Mouse (Mus musculus): ENCODE data around the gene Mgat4b. TPM values are rescaled to one million over a fixed set of nuclear protein-coding genes. Genes with fewer than 3 reads are reported as not detected.

Mgat4b gene
- polyA plus RNA-seq, 1 experiment, result not detected

DNA sequence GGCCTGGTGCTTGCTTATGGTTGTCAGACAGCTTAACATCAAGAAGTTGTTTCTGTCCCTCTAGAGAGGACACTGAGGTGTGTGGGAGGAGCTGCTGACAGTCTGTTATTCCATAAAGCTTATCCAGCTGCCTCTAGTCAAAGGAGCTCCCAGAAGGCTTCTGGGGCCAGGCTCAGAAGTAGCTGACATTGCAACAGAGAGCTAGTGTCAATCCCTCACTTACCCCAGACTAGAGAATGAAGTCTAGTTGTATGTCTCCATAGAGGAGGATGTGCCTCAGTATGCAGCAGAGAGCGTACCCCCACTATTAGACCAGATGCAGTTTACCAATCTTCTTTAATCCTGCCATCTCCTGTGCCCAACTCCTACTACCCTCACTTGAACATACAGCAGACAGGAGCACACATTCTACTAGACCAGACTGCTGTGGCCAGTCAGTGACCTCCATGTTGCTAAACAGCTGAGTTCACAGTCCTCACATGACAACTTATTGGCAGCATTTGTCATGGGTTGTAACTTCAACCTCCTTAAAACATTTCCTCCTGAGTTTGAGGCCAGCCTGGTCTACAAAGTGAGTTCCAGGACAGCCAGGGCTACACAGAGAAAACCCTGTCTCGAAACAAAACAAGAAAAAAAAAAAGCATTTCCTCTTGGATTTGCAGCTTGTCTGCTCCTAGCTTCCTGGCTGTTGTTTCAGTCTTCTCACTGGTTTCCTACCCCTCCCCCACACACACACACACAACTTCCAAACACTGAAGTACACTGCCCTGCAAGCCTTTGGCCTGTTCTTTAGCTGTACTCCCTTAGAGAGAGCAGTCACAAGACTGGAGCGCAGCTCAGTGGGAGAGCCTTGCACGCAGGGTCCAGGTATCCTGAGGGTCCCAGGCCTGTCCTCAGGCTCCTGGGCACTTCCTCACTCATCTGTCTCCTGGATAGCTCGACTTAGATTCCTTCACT is 31.9 kb upstream of the Mgat4b start:
- TF ChIP-seq CTCF (IDR thresholded peaks at IDR 0.05; ENCODE audit: insufficient read depth, low read depth, low read length) (no peak), POLR2A (IDR thresholded peaks at IDR 0.05; ENCODE audit: insufficient read depth, low read depth, low read length) (no peak)
- H3K4me3 ChIP-seq (ENCODE audit: insufficient read depth, low read depth, low read length), result no peak overlapping the region
- H3K4me1 ChIP-seq (ENCODE audit: control insufficient read depth, insufficient read depth, low read length), result no peaks in the 10 kb centered on the region
- WGBS, result 85% methylated on average over 5 of the region's 5 CpGs
- H3K27ac ChIP-seq (ENCODE audit: insufficient read depth, low read depth, low read length), result no peak overlapping the region

DNA sequence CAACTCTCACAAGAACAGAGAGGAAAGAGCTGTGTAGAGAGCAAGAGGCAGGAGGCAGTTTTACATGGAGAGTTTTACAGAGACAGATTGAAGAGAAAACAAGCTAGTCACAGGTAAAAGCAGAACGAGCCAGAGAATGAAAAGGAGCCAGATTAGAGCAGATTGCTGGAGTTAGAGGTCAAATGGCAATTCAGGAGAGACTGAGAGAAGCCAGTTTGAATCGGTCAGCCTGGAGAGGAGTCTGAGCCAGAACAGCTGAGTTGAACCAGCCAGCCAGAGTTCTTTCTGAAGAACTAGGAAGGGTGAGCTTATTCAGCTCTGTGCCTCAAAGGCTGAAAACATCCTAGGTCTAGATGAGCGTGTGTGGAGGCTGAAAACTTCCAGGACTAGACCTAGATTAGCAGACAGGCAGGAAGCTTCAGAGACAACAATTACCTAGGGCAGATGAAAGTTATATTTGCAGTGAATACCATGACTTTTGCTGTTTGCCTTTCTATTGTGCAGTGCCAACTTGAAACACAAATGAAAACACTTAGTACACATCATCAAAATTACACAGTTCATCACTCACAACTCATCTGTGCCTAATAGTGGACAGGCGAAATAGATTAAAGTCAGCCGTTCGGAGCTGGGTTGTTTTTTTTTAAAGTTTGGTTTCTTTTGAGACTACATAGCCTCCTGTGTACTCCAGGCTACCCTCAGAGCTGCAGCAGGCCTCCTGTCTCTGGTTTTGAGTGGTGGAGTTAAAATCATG is 30.0 kb upstream of the Mgat4b start:
- Histone ChIP-seq H3K4me3 (ENCODE audit: insufficient read depth, low read depth, low read length) (no peak overlapping the region), H3K4me1 (ENCODE audit: control insufficient read depth, insufficient read depth, low read length) (no peaks in the 10 kb centered on the region), H3K27ac (ENCODE audit: insufficient read depth, low read depth, low read length) (no peak overlapping the region)
- no peak for TF ChIP-seq POLR2A (IDR thresholded peaks at IDR 0.05; ENCODE audit: insufficient read depth, low read depth, low read length)
- no peak for TF ChIP-seq CTCF (IDR thresholded peaks at IDR 0.05; ENCODE audit: insufficient read depth, low read depth, low read length)
- WGBS, result 89% methylated on average over 6 of the region's 6 CpGs

DNA sequence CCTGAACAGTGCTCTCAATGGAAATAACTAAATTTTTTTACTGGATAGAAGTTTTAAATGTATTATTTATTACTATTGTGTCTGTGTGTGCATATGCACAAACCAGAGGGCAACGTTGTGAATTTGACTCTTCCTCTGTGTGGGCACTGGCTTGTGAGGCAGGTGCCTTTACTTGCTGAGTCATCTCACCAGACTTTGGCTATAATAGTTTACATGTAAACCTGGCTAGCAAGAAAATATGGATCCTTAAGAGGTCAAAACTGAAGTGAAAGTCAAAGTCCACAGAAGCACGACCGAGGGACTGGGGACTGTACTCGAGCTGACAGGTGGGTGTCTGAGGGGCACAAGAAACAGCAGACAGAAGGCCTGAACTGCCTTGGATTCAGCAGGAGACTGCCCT is 28.0 kb upstream of the Mgat4b start:
- no peaks in the 10 kb centered on the region for H3K4me1 ChIP-seq (ENCODE audit: control insufficient read depth, insufficient read depth, low read length)
- H3K4me3 ChIP-seq (ENCODE audit: insufficient read depth, low read depth, low read length), result no peak overlapping the region
- 85% methylated on average over 4 of the region's 4 CpGs for WGBS
- no peak overlapping the region for H3K27ac ChIP-seq (ENCODE audit: insufficient read depth, low read depth, low read length)
- TF ChIP-seq POLR2A (IDR thresholded peaks at IDR 0.05; ENCODE audit: insufficient read depth, low read depth, low read length) (no peak), CTCF (IDR thresholded peaks at IDR 0.05; ENCODE audit: insufficient read depth, low read depth, low read length) (no peak)

DNA sequence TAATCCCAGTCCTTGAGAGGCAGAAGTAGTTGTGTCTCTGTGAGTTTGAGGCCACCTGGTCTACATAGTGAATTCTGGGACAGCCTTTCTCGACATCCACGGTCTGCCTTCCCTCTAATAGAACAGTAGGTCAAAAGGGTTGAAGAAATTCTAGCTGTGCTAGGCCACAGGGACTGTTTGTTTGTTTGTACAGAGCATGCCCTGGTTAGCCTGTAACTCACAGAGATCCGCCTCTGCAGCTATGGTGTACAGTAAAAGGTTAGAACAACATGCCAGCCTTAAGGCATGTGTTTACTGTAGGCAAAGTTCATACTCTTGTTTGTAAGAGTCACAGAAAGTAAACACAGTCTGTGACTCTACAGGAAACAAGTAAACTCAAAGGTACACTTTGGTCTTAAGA is 25.9 kb upstream of the Mgat4b start:
- Histone ChIP-seq H3K27ac (ENCODE audit: insufficient read depth, low read depth, low read length) (no peak overlapping the region), H3K4me1 (ENCODE audit: control insufficient read depth, insufficient read depth, low read length) (no peaks in the 10 kb centered on the region), H3K4me3 (ENCODE audit: insufficient read depth, low read depth, low read length) (no peak overlapping the region)
- WGBS, result 90% methylated on average over 3 of the region's 3 CpGs
- no peak for TF ChIP-seq CTCF (IDR thresholded peaks at IDR 0.05; ENCODE audit: insufficient read depth, low read depth, low read length)
- TF ChIP-seq POLR2A (IDR thresholded peaks at IDR 0.05; ENCODE audit: insufficient read depth, low read depth, low read length), result no peak

DNA sequence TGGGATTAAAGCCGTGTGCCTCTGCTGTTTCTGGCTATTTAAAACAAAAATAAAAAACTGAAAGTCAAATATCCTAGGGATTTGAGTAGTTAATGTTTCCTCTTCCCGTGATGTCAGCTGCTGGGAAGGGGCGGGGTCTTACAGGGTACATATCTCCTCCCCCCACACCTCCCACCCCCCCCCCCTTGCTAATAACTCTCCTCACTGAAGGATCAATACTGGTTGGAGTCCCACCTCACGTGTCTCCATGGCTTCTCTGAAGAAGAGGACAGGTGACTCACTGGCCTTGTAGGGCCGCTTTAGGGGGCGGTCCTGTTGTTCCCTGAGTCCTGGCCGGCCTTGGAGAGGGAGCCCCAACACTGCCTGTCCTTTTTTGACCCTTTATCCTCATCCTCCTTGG is 22.0 kb upstream of the Mgat4b start:
- Histone ChIP-seq H3K4me3 (ENCODE audit: insufficient read depth, low read depth, low read length) (no peak overlapping the region), H3K27ac (ENCODE audit: insufficient read depth, low read depth, low read length) (no peak overlapping the region), H3K4me1 (ENCODE audit: control insufficient read depth, insufficient read depth, low read length) (no peaks in the 10 kb centered on the region)
- WGBS, result 83% methylated on average over 7 of the region's 7 CpGs
- TF ChIP-seq CTCF (IDR thresholded peaks at IDR 0.05; ENCODE audit: insufficient read depth, low read depth, low read length), result no peak
- TF ChIP-seq POLR2A (IDR thresholded peaks at IDR 0.05; ENCODE audit: insufficient read depth, low read depth, low read length), result no peak

DNA sequence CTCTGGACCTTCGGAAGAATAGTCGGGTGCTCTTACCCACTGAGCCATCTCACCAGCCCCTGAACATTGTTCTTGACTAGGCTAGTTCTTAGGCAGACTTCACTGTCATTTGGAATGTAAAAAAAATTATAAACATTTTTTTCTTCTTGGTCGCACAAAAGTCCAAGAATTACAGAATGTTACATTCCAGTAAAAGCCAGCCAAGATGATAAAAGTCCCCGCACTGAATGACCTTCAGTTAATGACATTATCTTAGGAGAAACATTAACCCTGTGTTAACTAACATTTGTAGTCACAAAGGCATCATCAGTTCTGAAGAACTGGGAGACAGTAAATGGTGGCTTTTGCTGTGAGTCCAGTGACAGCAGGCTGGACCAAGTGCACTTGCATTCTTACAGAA is 20.3 kb upstream of the Mgat4b start:
- WGBS, result 90% methylated on average over 4 of the region's 4 CpGs
- Histone ChIP-seq H3K4me1 (ENCODE audit: control insufficient read depth, insufficient read depth, low read length) (no peaks in the 10 kb centered on the region), H3K4me3 (ENCODE audit: insufficient read depth, low read depth, low read length) (no peak overlapping the region), H3K27ac (ENCODE audit: insufficient read depth, low read depth, low read length) (no peak overlapping the region)
- TF ChIP-seq POLR2A (IDR thresholded peaks at IDR 0.05; ENCODE audit: insufficient read depth, low read depth, low read length) (no peak), CTCF (IDR thresholded peaks at IDR 0.05; ENCODE audit: insufficient read depth, low read depth, low read length) (no peak)

DNA sequence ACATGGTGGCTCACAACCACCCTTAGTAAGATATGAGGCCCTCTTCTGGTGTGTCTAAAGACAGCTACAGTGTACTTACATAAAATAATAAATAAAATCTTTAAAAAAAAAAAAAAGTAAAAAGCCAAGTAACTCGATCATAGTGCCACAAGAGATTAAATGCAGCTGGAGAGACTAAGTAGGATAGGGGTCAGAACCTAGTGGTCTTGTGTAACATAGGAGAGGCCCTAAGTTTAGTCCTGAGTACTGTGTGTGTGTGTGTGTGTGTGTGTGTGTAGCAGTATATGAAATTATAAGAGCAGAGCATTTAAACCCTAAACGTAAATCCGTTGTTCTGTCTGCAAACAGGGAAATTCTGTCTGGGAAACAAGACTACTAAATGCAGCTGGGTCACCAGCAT is 18.4 kb upstream of the Mgat4b start:
- TF ChIP-seq CTCF (IDR thresholded peaks at IDR 0.05; ENCODE audit: insufficient read depth, low read depth, low read length) (no peak), POLR2A (IDR thresholded peaks at IDR 0.05; ENCODE audit: insufficient read depth, low read depth, low read length) (no peak)
- 89% methylated on average over 3 of the region's 3 CpGs for WGBS
- Histone ChIP-seq H3K4me3 (ENCODE audit: insufficient read depth, low read depth, low read length) (no peak overlapping the region), H3K27ac (ENCODE audit: insufficient read depth, low read depth, low read length) (no peak overlapping the region), H3K4me1 (ENCODE audit: control insufficient read depth, insufficient read depth, low read length) (no peaks in the 10 kb centered on the region)

DNA sequence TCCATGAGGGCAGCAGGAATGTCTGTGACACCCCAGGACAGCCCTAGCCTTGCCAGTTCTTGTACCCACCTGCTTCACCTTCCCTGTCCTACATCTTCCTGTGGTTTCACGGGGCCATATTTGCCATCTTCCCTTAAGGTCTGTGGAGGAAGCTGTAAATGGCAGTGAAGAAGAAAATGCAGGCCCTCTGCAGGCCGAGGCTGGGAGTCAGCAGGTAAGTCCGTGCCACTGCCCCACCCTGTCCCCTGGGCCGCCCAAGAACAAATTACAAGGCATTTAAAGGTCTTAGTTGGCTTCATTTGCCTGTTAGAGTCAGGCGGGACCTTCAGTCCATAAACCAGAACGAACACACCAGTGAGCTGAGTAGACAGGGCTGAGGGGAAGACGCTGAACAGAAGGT is 16.6 kb upstream of the Mgat4b start:
- 88% methylated on average over 7 of the region's 7 CpGs for WGBS
- Histone ChIP-seq H3K4me3 (ENCODE audit: insufficient read depth, low read depth, low read length) (no peak overlapping the region), H3K4me1 (ENCODE audit: control insufficient read depth, insufficient read depth, low read length) (no peaks in the 10 kb centered on the region), H3K27ac (ENCODE audit: insufficient read depth, low read depth, low read length) (no peak overlapping the region)
- TF ChIP-seq POLR2A (IDR thresholded peaks at IDR 0.05; ENCODE audit: insufficient read depth, low read depth, low read length), result no peak
- TF ChIP-seq CTCF (IDR thresholded peaks at IDR 0.05; ENCODE audit: insufficient read depth, low read depth, low read length), result no peak

DNA sequence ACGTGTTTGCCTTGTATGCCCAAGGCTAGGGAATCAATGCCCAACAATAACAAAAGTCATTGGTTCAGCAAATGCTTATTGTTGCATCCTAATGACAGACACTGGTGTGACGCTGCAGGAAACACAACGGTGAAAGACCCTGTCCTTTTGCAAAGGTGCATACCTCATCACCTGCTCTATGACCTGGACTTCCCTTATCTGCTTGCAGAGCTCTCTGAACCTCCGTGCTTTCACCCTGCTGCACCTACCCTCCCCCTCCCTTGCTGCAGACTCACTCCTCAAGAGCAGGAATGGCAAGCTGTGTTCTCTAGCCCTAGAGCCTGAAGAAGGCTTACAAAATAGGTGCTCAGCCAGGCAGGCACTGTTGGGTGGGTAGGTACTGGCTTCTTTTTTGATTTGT is 15.9 kb upstream of the Mgat4b start:
- Histone ChIP-seq H3K27ac (ENCODE audit: insufficient read depth, low read depth, low read length) (no peak overlapping the region), H3K4me1 (ENCODE audit: control insufficient read depth, insufficient read depth, low read length) (no peaks in the 10 kb centered on the region), H3K4me3 (ENCODE audit: insufficient read depth, low read depth, low read length) (no peak overlapping the region)
- no peak for TF ChIP-seq CTCF (IDR thresholded peaks at IDR 0.05; ENCODE audit: insufficient read depth, low read depth, low read length)
- no peak for TF ChIP-seq POLR2A (IDR thresholded peaks at IDR 0.05; ENCODE audit: insufficient read depth, low read depth, low read length)
- 86% methylated on average over 4 of the region's 4 CpGs for WGBS

Measured in olfactory bulb, adult 2 months (tissue).